Mouse (Mus musculus) liver, adult 2 months (tissue): Measurements from ENCODE around the gene Smad3.

Experiments
- CTCF ChIP-seq: fragments of 200-500 bp; IDR thresholded peaks from 2 replicates; pipeline ENCODE4 v1.5.1; 2011; ENCODE audit warnings: low read depth, low read length, control low read depth
- POLR2A ChIP-seq: fragments of 200-500 bp; IDR thresholded peaks from 2 replicates; pipeline ENCODE4 v1.6.1; 2011; ENCODE audit warnings: low read length, control low read depth; ENCODE audit not compliant: insufficient read depth; ENCODE audit errors: extremely low read depth

GRCm38 (mm10) chr9:63709857-63710256 is 47.9 kb downstream of the Smad3 start:
- TF ChIP-seq CTCF (no peak), POLR2A (no peak)
